Mouse (Mus musculus) cerebellum, adult 8-10 months (tissue): Measurements from ENCODE around the gene Ttpal.
"Not testable (repeated sequence)": the region's sequence is repeated elsewhere in the genome, so short reads cannot be mapped to it uniquely, and the experiment has no call there.

Experiments
- DNase-seq: peaks from one replicate; pipeline ENCODE4 v3.0.0; 2022

The Ttpal gene

DNA sequence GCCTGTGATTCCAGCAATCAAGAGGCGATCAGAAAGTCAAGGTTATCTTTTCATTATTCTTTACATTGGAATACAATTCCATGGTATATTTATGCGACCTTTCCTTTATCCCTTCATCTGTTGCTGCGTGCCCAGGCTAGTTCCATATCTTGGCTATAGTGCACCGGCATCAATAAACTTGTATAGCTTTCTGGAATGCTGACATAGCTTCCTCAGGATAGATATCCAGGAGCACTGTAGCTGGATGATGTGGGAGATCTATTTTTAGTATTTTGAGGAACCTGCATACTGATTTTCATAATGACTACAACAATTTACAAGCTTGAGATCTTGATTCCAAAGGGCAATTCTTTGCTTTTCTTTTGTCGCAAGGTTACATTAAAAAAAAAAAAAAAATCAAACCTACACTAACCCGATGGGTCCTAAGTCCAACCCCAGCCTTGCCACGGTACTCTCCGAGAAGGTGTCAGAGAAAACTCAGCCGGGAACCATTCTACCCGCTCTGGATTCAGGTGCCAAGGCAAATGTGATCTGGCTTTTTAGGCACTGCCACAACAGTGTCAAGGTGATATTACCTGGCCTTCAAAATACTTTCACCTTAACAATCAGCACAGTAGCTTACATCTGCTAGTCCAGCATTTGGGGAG lies 8.4 kb upstream of the Ttpal start:
- no peak for DNase-seq

DNA sequence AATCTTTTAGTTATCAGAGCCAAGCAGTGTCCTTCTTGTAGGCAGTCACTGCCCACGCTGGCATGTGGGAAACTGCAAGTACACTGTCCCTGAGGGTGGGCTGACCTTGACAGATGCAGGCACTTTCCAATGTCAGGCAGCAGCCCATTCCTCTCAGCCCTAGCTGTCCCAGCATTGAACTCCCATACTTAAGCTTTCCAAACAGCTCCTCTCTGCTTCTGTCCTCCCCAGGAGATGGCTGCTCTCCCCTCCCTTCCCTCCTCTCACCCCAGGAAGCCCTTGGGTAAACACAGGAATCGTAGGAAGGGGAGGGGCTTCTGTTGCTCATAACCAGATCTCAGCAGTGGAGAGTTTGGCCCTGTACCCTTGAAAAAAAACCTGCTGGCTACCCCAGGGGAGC lies 7.0 kb upstream of the Ttpal start:
- no peak for DNase-seq

DNA sequence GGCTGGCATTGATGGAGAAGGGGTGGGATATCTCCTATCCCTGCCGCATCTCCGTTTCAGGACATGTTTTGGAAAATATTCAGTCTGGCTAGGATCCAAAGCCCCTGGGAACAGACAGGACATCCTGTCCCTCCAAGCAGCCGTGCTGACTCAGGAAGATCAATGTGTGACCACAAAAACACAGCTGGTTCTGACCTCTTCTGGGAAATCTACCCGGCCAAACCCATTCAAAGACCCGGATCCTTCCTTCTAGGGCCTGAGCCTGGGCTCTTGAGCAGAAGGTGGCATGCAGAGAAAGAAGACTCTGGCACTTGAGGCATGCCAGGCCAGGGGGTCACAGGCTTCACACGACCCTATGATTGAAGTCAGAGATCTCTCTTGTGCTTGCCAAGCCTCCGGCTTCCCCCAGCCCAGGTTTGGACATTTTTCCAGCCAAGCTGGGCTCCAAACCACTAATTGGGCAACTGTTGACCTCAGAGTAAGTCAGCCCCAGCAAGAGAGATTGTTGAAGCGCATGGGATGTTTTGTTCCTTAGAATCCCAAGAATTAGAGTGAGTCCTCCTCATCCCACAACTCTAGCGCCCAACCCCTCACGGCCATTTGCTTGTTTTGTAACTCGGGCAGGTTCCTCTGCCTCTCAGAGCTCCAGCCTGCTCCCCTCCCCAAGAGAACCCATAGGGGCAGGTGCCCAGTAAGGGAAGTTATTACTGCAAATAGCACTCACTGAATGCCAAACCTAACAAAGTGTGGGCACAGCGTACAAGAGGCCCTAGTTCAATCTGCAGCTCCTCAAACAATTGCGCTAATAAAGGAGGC lies 5.8 kb upstream of the Ttpal start:
- no peak for DNase-seq

GRCm38 (mm10) chr2:163596873-163597155 lies 5.3 kb upstream of the Ttpal start:
- no peak for DNase-seq

DNA sequence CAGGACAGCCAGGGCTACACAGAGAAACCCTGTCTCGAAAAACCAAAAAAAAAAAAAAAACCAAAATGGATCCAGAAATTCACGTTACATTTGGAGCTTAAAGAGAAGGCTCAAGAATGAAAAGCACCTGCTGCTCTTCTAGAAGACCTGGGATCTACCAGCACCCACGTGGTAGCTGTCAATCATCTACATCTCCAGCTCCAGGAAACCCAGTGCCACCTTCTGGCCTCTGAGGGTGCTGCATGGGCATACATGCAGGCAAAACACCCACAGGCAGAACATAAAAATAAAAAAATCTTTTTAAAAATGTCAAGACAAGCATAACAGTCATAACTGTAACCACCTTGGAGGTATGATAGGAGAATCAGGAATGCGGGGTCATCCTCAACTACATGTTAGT lies 4.5 kb upstream of the Ttpal start:
- DNase-seq = no peak

- DNase-seq = peak; percentile 68
Measured at GRCm38 (mm10) chr2:163599226-163599625, 2.9 kb upstream of the Ttpal start.

- DNase-seq = no peak
Measured at GRCm38 (mm10) chr2:163601066-163601465, 1.0 kb upstream of the Ttpal start.

DNA sequence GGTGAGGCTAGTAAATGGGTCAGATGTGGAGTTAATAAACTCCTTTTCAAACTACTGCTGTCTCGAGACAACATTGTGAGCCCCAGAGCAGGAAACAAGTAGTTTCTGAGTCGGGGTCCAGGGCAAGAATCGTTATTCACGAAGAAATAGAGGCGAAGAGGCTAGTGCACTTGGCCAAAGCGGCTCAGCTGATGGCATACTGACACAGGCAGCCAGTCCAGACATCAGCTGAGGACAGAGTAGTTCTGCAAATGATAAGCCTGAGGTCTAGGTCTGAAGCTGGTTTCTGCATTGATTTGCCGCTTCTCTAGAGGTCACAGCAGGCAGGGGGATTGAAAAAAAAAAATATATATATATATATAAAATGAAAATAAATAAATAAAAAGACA lies 408 bp upstream of the Ttpal start:
- DNase-seq = peak; percentile 33

- no peak for DNase-seq
Measured at GRCm38 (mm10) chr2:163606161-163606560, 4.0 kb downstream of the Ttpal start.

DNA sequence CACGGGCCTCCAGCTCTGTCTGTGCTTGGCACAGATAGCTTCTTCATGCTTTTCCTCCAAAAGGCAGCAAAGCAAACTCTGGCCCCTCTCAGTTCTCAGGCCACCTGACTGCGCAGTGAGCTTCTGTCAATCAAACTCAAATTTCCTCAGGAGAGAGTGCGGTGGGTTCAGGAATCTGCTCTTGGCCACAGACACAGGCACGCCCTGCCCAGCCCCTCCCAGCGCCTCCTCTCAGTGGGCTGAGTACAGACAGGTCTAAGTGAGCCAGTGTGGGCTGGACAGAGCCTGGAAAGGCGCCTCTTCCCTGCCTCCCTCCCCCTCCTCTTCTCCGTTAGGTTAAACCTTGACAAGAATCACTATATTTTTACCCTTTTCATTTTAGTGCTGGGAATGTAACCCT lies 5.9 kb downstream of the Ttpal start:
- DNase-seq = no peak

- DNase-seq = peak; percentile 31
Measured at GRCm38 (mm10) chr2:163609281-163609975, 7.3 kb downstream of the Ttpal start.

GRCm38 (mm10) chr2:163611176-163611575 lies 9.1 kb downstream of the Ttpal start:
- DNase-seq = no peak

DNA sequence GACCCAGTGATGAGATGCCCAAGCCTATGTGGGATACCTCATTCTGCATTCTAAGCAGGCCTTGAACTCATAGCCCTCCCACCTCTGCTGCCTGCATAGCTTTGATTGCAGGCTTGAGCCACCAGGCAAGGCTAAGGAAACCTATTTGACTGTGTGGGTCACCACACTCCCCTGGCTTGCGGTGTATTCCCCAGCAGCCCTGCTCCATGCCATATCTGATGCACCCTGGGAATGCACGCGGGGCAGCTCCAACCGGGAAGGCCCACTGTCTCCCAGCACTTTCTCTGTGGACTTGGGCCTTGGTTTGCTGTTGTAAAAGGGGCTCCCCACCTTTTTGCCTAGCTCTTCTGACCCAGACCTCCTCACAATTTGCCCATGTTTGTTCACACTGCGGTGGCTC lies 11.1 kb downstream of the Ttpal start:
- no peak for DNase-seq

- no peak for DNase-seq
Measured at GRCm38 (mm10) chr2:163613990-163614389, 11.9 kb downstream of the Ttpal start.

GRCm38 (mm10) chr2:163615401-163615800 lies 13.3 kb downstream of the Ttpal start:
- DNase-seq = no peak

DNA sequence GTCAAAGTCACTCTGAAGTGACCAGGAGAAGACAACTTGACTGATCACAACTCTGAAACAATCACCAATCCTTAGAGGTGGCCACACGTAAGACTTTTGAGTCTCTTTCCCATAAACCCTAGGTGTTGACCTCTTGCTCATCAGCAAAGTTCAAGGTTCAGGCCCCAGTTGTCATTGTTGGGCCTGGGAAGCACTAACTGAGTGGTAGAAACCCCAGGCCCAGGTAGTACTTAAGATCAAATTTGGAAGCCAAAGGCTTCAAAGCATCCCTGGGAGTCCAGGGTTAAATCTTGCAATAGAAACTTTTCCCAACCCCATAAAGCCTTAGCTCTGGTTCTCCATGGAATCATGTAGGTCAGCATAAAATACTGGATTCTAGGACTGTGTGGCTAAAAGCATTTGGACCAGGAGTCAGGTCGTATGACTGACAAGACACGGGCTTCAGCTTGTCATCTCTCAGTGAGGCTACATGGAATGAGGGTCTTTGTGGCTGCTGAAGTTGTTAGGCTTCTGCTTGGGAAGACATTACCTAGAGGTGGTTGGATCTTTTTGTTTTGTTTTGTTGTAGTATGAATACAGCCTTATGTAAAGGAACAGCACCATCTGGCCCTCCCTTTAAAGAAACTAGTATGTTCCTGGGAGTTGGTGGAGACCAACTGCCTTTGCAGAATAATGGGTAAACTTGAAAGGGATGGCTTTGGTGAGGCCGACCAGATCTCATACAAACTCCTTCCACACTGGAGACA lies 14.0 kb downstream of the Ttpal start:
- no peak for DNase-seq

- no peak for DNase-seq
Measured at GRCm38 (mm10) chr2:163616652-163617227, 14.6 kb downstream of the Ttpal start.

GRCm38 (mm10) chr2:163617232-163617863 lies 15.2 kb downstream of the Ttpal start:
- DNase-seq = no peak

DNA sequence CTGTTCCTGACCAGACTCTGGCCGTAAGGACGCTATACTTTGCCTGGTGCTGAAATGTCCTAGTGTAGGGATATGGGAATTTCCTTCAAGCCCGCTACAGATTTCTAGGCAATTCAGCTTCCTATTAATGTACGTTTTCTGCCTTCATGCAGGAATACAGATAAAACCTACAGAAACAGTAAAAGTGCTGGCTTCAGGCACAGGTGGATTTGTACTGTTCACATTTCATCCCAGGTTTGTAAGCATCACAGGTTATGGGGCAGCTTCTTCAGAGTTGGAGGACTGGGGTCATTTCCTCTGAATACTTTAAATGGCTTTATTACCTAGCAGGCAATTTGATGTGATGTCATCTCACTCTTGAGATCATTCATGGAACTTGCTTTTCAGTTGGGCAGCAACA lies 15.8 kb downstream of the Ttpal start:
- no peak for DNase-seq

- DNase-seq = no peak
Measured at GRCm38 (mm10) chr2:163620451-163620850, 18.3 kb downstream of the Ttpal start.

DNA sequence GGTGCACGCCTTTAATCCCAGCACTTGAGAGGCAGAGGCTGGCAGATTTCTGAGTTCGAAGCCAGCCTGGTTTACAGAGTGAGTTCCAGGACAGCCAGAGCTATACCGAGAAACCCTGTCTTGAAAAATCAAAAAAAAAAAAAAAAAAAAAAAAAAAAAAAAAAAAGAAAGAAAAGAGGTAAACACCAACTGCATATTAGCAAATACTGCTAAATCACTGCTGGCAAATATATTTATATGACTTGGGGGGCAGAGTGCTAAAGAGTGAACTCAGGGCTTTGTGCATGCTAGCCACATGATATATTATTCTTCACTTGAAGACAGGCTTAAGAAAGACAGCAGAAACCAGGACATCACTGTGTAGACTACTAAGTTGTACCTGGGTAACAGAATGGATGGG lies 19.3 kb downstream of the Ttpal start:
- DNase-seq = not testable (repeated sequence)

GRCm38 (mm10) chr2:163631223-163631622 lies 29.1 kb downstream of the Ttpal start:
- DNase-seq = no peak

DNA sequence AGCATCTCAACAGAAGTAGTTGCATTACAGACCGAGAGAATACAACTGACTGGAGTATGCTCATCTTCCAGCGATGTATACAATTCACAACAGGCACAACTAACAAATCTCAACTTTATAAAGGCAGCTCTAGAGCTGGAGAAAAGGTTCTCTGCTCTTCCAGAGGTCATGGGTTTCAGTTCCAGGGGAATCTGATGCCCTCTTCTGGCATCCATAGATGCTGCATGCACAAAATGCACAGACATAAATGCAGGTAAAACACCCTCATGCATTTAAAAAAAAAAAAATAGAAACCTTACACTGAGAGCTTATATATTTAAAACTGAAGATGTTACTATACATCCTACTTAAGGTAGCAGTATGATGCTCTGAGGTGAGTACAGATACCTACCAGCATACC lies 29.6 kb downstream of the Ttpal start:
- DNase-seq = no peak
